Mouse (Mus musculus): ENCODE data around the gene Elane.

GRCm38 (mm10) chr10:79917532-79918100 is 31.6 kb downstream of the Elane start:
- TF ChIP-seq CTCF (IDR thresholded peaks at IDR 0.05; ENCODE audit: extremely low read depth, insufficient read depth, low read length) (no peak), POLR2A (IDR thresholded peaks at IDR 0.05; ENCODE audit: extremely low read depth, insufficient read depth, low read length) (no peak)
